Mouse (Mus musculus): ENCODE measurements around the gene Sult2a7. TPM values are rescaled to one million over a fixed set of nuclear protein-coding genes. Genes with fewer than 3 reads are reported as not detected.

Sult2a7 gene
- total RNA-seq (2021) = not detected

DNA sequence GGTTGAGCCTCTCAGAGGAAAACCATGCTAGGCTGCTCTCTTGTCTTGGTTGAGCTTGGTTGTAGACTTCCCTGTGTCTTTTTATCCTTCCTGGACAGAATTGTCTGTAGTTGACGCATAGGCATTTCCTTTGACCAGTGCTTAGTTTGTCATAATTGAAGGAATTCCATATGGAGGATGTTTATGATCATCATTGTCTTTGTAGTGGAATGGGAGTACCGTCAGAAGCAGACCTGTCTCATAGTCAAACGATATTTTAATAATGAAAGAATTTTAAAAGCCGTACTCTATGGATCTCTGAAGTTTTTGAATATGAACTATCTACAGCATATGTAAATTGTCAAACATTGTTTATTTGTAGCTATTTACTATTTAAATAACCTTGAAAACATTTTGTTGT, at the start of gene Sult2a7:
Sult2a7 (minus strand) TSS at position 101 of the 400 bp plus-strand sequence.
- intact Hi-C loops (cut with DNase I) = no loop called here
- DNase-seq = no peak

GRCm38 (mm10) chr7:14525280-14525679, 31.2 kb upstream of the Sult2a7 start:
- no peak for DNase-seq
- intact Hi-C loops (cut with DNase I) = no loop called here

- DNase-seq = no peak
- intact Hi-C loops (cut with DNase I) = no loop called here
These were observed 28.6 kb upstream of the Sult2a7 start for GRCm38 (mm10) chr7:14522636-14523035.

DNA sequence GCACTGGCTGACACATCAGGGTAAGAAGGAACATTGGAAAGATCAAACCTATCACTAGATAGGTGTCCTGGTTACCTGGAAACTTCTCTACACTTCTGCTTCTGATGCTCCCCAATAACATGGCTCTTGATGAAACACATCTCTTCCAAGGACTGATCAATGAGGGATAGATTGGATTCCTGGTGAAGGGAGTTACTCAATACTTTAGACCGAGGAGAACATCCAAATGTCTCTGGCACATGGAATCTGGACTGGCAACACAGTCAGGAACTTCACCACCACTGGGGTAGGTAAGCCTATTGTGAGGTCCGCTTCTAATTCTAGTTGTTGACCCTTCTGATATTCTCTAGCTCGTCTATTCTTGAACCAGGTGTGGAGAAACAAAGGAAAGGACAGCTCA, 24.3 kb upstream of the Sult2a7 start:
- intact Hi-C loops (cut with DNase I) = no loop called here
- no peak for DNase-seq

- intact Hi-C loops (cut with DNase I) = no loop called here
- DNase-seq = no peak
These were observed 1.1 kb downstream of the Sult2a7 start for GRCm38 (mm10) chr7:14492886-14493285.

GRCm38 (mm10) chr7:14446534-14446933, 47.5 kb downstream of the Sult2a7 start, which contains the start of gene Sult2a8:
TSS of gene Sult2a8 (minus strand) at chr7:14446769.
- intact Hi-C loops (cut with DNase I) = no loop called here
- no peak for DNase-seq

- intact Hi-C loops (cut with DNase I) = no loop called here
- DNase-seq = no peak
These were observed 54.4 kb downstream of the Sult2a7 start for GRCm38 (mm10) chr7:14439581-14439980.

DNA sequence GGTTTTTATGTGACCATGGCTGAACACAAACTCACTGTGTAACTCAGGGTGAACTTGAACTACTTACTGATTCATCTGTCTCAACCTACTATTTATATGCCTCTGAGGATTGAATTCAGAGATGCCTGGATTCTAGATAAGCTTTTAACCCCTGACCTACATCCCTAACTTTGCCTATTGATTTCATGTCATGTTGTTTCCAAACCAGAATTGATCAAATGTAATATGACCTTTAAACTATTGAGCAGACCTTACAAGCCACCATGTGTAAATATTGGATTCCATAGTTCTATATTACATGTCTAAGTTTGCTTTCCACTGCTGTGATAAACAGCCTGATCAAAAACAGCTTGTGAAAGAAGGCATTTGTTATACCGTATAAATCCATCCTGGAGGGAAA, 55.5 kb downstream of the Sult2a7 start:
- intact Hi-C loops (cut with DNase I) = no loop called here
- no peak for DNase-seq

DNA sequence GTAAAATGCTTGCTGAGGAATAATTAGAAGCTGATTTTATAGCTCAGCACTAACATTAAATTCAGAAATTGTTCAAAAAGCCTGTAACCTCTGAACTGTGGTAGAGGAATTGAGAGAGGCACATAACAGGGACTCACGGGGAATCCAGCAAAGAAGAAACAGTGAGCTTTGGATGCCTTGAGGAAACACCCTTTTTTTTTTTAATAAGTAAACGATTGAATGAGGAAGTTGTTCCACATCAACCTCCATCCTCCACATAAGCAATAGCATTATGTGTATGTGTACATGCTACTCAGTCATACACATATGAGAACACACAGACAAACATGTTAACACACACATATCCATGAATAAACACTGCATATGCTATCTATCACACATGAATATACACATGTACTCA, 56.0 kb downstream of the Sult2a7 start:
- intact Hi-C loops (cut with DNase I) = no loop called here
- no peak for DNase-seq

Other genes with a start within 250 kb of the Sult2a7 start
- not detected for gene Sult2a6, start 239.4 kb downstream of the Sult2a7 start, total RNA-seq (2021)
- gene Obox8, start 160.7 kb downstream of the Sult2a7 start, total RNA-seq (2021) = not detected
- gene Sult2a8, start 47.5 kb downstream of the Sult2a7 start, total RNA-seq (2021) = not detected
- under 1 TPM in 1 of 2 experiments, not detected in 1; 0.19 TPM for gene Vmn1r90, start 69.3 kb upstream of the Sult2a7 start, total RNA-seq (2021)
- not detected for gene Obox7, start 165.3 kb upstream of the Sult2a7 start, total RNA-seq (2021)

Data from heart, postnatal 36 days (tissue).